Mouse (Mus musculus) MN1 (cell line): ENCODE measurements around the gene Trpv3.
"Not testable (repeated sequence)": the region's sequence is repeated elsewhere in the genome, so short reads cannot be mapped to it uniquely, and the experiment has no call there.

Source experiments
- DNase-seq: peaks from one replicate; pipeline ENCODE4 v3.0.0-alpha.2; 2016; ENCODE audit warnings: low spot score

Trpv3 gene

DNA sequence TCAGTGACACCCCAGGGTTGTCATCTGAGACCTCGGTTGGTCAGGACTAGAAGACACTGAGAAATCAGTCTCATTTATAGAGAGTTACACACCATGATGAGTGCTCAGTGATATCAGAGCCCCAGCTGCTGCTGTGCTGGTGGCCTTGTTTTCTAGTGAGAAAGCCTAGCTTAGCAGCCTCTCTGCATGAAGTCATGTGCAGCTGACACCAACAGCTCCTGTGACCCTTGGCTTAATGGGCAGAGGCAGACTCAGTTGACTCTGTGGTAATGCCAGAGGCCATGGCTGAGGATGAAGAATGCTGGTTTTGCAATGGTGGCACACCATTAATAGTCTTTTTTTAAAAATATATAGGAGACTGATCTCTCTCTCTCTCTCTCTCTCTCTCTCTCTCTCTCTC lies 22.4 kb downstream of the Trpv3 start:
- no peak for DNase-seq

GRCm38 (mm10) chr11:73303123-73303522 lies 35.9 kb downstream of the Trpv3 start:
- DNase-seq: no peak

GRCm38 (mm10) chr11:73315961-73316360 lies 48.8 kb downstream of the Trpv3 start:
- DNase-seq: no peak

DNA sequence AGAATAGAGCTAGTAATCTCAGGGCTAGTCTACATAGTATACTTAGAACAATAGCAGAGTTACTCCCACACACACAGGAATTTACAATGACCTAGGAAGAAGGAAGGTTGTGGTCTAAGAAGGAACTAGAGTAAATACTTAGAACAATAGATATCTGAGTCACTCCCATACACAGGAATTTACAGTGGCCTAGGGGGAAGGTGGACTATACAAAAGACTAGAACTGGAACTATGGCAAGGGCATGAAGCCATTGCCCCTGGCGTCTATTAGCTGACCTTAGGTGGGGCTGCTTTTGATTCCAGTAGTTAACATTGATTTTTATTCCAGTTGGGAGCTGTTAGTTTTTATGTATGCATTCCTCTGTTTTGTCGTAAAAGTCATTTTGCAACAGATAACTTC lies 51.4 kb downstream of the Trpv3 start:
- not testable (repeated sequence) for DNase-seq

DNA sequence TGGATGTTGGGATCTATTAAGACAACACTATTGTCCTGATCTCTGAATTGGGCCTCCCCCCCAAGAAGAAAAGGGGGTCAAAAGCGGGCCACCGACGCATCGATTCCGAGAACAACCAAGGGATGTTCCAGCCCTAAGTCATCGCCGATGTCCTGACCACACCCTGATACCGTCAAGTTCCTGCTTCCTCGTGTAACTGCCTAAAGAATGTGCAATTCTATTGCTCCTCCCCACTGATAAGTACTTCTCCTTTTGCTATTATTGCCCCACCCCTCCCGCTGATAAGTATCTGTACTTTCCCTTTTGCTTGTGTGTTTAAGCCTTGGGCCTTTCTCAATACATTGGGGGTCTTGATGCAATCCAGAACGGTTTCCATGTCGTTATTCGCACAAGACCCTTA lies 53.9 kb downstream of the Trpv3 start:
- DNase-seq: not testable (repeated sequence)

DNA sequence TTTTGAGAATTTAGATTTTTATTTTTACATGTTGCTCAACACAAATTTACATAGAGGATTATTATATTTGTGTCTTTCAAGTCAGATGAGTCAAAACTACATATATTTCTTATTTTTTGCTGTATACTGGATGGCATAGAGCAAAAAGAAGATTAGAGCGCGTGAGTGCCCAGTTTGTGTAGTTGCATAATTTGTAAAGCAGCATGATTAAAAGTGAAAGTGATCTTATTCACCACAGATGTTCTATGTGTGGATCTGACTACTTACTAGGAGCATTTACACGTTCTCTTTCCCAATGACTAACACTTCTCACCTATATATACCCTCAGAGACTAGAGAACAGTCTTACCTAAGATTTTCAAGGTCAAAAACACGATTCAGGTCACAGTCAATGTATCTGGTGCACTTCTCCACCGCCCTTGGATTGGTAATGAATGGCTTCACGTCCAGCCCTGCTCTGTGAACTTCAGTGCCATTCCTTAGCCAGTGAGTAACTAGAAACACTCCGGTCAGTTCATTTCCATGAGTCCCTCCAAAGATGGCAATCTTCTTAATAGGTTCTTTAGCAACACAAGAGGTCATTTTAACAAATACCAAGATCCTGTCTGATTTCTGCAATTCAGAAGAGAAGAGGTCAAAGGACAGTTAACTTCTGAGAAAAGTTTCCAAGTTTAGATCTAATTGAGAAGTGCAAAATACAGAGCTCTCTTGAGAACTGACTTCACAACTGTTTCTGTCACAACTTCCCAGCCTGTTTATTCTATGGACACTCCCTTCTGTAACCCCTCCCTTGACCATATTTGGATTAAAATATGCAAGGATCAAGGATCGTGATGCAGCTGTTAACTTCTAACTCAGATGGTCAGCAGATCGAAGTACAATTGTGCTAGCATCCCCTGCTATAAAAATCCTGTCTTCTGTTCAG lies 57.0 kb downstream of the Trpv3 start:
- no peak for DNase-seq

- no peak for DNase-seq
Observed at GRCm38 (mm10) chr11:73326485-73326886, 59.3 kb downstream of the Trpv3 start.

- DNase-seq: no peak
Observed at GRCm38 (mm10) chr11:73327361-73327760, 60.2 kb downstream of the Trpv3 start.

DNA sequence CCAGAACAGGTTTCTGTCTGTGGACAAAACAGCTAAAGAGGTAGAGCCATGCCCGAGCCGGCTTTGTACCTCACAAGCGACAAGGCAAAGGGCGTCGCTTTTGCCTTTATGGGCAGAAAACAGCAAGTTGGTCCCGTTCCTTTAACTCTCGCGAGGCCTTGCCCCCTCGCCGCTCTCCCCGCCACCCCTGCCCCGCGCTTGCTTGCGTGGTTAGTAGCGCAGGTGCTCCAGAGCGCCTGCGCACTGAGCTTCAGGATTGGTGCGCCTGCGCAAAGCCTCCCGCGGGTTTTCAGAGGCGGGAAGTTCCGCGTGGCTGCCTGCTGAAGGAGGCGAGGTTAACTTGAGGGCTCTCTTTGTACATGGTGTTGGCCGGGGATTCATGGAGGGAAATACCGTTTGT lies 62.3 kb downstream of the Trpv3 start, which contains the start of the genes Aspa, Gm49340 and Spata22:
TSS of gene Aspa (minus strand) at position 155 of the 400 bp plus-strand sequence.
TSS of gene Gm49340 (plus strand) at position 300 of the 400 bp plus-strand sequence.
TSS of gene Spata22 (plus strand) at position 300 of the 400 bp plus-strand sequence.
- DNase-seq: no peak

- DNase-seq: no peak
Observed at GRCm38 (mm10) chr11:73333357-73333756, 66.2 kb downstream of the Trpv3 start.

DNA sequence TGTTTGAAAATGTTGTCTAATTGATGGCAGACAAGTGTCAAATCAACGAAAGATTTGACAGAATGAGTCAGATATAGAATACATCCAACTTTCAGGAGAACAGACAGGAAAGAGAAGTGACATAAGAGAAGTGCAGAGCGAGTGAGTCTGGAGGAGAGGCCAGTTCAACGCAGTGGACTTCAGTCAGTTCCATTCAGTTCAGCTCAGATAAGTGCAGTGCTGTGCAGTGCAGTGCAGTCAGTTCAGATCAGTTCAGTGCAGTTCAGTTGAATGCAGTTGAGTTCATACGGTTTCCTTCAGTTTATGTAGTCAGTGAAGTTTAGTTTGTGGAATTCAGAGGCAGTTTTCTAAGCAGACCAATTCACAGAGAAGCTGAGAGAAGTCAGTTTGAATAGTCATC lies 69.7 kb downstream of the Trpv3 start:
- no peak for DNase-seq
